Mouse (Mus musculus) forebrain, embryonic 10.5 days (tissue): ENCODE measurements around the gene Slco6d1. TPM values are rescaled to one million over a fixed set of nuclear protein-coding genes. Genes with fewer than 3 reads are reported as not detected.

Experiments
- microRNA-seq: library from miRNA; unstranded; fragments of <30 nt; microRNA quantifications from one replicate; pipeline ENCODE4, GENCODE M21; 2017
- polyA plus RNA-seq: library from polyadenylated mRNA; unstranded; fragments of >200 nt; fragmentation: Nextera tagmentation; extraction: Ambion mirVana; gene quantifications from 2 replicates; pipeline ENCODE4 v1.2.1, GENCODE M21; 2016

Slco6d1 gene
- polyA plus RNA-seq, 1 experiment from 2014 or later, result not detected

Small RNA genes lying within 50 kb of the gene (microRNA-seq; reads per million reads assigned to microRNA genes)
- gene Gm26134, result not detected
